Mouse (Mus musculus) lung, postnatal 0 days (tissue): ENCODE results near the gene Scn2a.

ENCODE experiments used
- CTCF ChIP-seq: IDR thresholded peaks from 2 replicates; pipeline ENCODE4 v1.5.1; 2016; ENCODE audit warnings: antibody characterized with exemption, mild to moderate bottlenecking
- EP300 ChIP-seq: IDR thresholded peaks from 2 replicates; pipeline ENCODE4 v1.6.1; 2016; ENCODE audit warnings: antibody characterized with exemption, mild to moderate bottlenecking, control low read depth

DNA sequence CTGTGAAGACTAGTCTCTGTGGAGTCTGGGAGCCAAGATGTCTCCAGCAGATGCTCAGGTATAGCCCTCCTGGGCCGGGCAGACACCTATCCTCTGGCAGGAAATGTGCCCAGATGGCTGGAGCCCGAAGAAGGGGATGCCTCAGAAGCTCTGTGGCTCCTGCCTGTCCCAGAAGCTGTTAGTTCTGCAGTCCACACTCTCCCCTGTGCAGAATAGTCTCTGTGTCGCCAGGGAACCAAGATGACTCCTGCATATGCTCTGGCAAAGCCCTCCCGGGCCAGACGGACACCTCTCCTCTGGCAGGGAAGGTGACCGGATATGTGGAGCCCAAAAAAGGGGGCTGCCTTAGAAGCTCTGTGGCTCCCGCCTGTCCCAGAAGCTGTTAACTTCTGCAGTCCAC is 32.1 kb downstream of the Scn2a start:
- TF ChIP-seq CTCF: no peak
- no peak for TF ChIP-seq EP300
